Mouse (Mus musculus) cerebellum, adult 8-10 months (tissue): ENCODE results near the gene Znhit1.
"Not testable (repeated sequence)": the region's sequence is repeated elsewhere in the genome, so short reads cannot be mapped to it uniquely, and the experiment has no call there.

Experiments used
- DNase-seq: peaks from one replicate; pipeline ENCODE4 v3.0.0; 2022

Znhit1 gene

DNA sequence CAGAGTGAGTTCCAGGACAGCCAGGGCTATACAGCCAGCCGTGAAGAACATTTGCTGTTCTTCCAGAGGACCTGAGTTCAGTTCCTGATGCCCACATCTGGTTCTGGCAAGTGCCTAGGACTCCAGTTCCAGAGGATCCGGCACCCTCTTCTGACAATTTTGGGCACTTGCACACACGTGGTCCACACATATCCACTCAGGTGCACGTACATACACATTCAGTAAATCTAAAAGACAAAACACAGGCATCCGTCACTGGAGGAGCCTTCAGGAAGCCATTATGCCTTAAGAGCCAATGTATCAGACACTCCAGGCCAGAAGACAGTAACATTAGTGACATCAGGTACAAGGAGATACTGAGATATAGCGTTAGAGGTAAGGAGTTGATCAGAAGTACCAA lies 37.3 kb downstream of the Znhit1 start:
- no peak for DNase-seq

- DNase-seq: not testable (repeated sequence)
Observed at GRCm38 (mm10) chr5:136949551-136950336, 38.1 kb downstream of the Znhit1 start.

DNA sequence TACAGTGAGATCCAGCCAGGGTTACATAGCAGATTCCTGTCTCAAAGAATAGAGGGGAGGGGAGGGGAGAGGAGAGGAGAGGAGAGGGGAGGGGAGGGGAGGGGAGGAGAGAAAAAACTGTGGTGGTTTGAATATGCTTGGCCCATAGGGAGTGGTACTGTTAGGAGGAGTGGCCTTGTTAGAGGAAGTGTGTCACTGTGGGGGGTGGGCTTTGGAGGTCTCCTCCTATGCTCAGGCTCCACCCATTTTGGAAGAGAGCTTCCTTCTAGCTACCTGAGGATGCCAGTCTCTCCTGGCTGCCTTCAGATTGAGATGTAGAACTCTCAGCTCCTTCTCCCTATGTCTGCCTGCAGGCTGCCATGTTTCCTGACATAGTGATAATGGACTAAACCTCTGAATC lies 39.9 kb downstream of the Znhit1 start:
- DNase-seq: no peak

- DNase-seq: no peak
Observed at GRCm38 (mm10) chr5:136945084-136945483, 42.7 kb downstream of the Znhit1 start.

DNA sequence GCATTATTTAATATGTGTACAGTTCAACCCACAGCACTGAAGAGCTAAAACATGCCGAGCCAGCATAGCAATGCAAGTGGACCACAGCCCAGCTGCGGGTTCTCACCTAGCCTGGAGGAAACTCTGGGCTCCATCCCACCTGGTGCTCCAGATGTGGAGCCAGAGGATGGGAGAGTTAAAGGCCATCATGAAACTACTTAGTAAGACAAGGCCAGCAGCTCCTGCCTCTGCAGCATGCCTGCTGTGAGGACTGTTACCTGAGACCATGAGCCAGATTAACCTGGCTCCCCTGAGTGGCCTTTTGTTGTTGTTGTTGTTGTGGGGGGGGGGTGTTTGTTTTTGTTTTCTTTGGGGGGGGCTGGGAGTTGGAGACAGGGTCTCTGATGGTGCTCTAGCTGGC lies 44.4 kb downstream of the Znhit1 start:
- DNase-seq: no peak

- DNase-seq: no peak
Observed at GRCm38 (mm10) chr5:136942781-136943180, 45.0 kb downstream of the Znhit1 start.

DNA sequence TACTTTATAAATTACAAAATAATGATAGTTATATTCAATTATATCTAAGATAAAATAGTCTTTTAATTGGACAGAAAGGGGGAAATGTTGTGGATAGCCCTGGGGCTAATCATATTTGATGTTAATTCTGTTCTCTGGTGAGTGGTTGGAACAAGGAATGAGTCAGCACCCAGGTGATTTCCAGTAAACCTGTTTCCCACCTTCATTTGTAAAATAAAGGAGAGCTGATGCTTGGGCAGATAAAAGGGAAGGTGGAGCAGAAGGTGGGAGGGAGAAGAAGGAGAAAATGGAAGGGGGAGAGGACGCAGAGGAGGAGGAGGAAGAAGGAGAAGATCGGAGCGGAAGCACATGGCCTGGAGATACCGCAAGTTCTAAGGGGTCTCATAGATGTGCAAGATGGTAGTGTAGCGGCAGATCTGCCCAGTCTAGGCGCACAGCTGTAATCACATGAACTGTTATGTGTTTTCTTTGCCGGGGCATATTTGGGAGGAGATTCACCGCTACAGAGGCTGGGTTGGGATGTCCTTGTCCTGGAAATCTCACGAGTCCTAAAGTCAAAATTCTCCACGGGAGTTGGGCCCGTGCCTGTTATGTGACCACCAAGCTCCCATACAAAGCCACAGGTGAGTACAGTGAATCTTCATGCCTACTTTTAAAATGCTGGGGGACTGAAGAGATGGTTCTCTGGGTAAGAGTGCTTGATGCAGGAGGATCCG lies 46.8 kb downstream of the Znhit1 start:
- no peak for DNase-seq

- DNase-seq: not testable (repeated sequence)
Observed at GRCm38 (mm10) chr5:136940029-136940428, 47.8 kb downstream of the Znhit1 start.

DNA sequence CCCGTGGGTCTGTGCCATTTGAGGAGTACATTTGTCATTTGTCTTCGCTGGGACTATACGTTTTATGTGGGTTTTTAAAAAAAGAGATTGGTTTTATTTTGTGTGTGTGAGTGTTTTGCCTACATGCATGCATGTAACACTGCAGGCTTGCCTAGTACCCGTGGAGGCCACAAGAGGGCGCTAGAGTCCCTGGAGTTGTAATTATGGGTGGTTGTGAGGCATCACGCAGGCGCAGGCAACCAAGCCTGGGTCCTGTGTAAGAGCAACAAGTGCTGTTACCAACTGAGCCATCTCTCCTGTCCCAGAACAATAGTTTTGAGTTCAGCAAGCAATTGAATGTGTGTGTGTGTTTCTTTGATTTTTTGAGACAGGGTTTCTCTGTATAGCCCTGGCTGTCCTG lies 48.5 kb downstream of the Znhit1 start:
- no peak for DNase-seq

DNA sequence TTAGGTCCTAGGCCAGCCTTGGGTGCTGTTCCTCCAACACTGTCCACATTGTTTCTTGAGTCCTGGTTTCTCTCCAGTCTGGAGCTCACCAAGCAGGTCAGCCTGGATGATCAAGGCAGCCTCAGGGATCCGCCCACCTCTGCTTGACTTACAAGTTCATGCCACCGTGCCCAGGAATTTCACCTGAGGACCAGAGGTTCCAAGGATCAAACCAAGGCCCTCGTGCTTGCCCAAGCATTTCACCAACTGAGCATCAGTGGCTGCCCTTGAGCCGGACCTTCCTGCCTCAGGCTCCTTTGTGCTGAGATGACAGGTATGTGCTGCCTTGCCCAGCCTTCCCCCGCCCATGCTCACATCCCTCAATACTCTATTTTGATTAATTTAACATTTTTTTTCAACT lies 50.2 kb downstream of the Znhit1 start:
- DNase-seq: no peak

DNA sequence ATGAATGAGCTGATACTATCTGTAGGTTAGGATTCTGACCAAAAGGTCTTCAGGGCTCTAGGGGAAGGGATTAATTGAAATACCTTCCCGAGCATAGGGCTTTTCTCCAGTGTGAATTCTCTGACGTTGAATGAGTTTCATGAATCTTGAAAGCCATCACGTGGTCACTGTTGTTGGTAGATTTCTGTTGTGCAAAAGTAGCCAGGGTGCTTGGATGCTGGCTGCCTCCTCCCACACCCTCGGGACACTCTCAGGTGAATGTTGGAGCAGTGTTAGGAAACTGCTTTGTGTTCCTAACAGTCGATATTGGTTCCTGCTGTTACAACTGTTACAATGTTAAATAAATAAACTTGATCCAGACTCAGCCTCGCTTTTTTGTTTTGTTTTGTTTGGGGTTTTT lies 51.1 kb downstream of the Znhit1 start:
- no peak for DNase-seq

DNA sequence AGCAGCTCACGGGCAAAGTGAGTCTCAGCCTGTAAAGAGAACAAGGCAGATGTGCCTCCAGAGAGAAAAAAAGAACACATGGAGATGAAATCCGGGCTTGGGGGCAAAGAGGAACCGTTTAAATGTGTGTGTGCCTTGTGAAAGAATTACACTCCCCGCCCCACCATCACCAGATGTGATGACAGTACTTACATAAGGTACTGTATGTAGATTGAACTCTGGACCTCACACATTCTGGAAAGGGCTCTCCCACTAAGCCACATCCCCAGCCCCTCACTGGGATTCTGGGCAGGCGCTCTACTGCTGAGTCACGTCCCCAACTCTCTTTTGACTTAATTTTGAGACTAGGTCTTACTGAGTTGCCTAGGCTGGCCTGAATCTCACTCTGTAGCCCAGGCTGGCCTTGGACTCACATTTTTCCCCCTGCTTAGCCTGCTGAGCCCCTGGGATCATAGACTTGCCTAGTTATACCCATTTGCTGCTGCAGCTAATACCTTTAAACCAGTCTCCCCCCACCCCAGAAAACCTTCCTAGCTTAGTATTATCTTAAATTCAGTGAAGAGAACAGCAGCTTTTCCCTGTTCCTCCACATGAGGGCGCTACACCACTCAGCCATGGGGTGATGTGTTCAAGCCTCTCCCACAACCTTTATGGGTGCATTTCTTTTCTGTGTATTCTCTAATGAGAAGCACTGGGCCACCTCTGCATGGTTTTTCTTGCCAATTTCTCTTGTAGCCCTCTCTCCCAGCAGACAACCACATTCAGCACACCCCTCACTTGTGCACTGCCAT lies 51.7 kb downstream of the Znhit1 start:
- no peak for DNase-seq

GRCm38 (mm10) chr5:136933930-136934329 lies 53.9 kb downstream of the Znhit1 start:
- no peak for DNase-seq

- no peak for DNase-seq
Observed at GRCm38 (mm10) chr5:136932956-136933355, 54.9 kb downstream of the Znhit1 start.
